Mouse (Mus musculus) cerebellum, adult 11-12 months (tissue): ENCODE measurements around the gene Serpinb6c.
"Not testable (repeated sequence)": the region's sequence is repeated elsewhere in the genome, so short reads cannot be mapped to it uniquely, and the experiment has no call there.

ENCODE experiments used
- DNase-seq: peaks from one replicate; pipeline ENCODE4 v3.0.0; 2022

The Serpinb6c gene

DNA sequence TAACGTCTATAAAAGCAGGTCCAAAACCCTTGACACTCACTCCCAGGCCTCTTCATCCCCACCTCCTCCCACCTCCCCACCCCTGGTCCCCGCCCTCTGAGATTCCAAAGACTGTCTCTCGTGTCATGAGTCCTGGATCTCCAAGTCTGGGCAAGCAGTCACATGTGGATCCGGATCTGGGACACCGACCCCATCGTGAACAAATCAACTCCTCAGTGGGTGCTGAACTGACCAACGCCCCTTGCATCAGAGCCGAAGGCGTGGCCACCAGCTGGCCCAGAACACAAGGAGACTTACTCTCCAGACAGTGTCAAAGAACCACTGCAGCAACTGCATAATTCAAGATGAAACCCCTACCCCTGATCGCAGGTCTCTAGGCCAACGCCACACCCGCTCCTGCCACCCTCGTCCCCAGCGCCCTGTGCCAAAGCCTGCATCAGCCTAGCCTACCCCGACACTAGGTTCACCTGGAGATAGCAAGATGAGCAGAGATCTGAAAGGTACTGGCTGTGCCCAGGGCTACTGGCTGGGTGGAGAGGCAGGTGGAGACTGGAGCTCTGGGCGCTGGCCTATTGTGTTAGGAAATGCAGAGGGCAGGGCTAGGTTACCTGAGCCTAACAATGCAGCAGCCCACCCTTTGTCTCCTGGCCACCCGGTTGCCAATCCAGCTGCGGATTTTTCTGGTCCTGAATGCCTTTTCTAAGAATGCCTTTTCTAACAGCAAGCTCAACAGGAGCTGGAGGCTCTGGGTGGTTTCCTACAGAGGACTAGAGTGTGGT is at the start of gene Serpinb6c:
Gene Serpinb6c (minus strand): TSS at position 533 of the 779 bp plus-strand sequence.
- no peak for DNase-seq

DNA sequence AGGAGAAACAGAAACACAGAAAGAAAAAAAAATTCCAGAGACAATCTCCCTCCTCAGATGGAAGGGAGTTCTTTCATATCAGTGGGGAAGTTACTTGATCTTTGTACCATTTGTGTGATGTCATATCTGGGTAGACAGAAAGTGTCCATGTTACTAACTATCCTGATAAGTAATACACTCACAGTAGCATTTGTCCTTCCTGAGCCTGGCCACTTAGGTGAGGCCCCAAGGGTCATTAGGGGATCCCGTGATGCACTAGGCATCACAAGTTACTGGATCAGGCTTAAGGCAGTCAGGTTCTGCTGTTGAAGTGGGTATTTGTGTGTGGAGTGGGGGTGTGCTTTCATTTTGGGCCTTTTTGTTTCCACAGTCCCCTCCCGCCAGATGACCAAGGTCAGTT is 47.4 kb upstream of the Serpinb6c start:
- DNase-seq: no peak

DNA sequence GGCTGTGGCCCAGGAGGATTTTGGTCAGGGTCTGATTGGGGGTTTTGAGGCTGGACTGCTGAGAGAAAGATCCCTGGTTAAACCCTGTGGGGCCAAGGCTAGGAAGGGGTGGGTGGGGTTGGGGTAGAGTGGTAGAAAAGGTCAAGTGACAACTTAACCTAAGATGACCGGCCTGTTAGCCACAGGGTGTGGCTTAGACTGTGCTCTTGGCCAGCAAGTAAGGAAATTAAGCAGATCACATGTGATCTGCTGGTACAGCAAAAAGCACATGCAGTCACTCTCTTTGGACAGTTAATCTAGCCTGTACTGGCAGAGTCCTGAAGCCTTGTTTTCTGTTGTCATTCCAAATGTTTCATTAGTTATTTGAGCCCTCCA is 46.6 kb upstream of the Serpinb6c start:
- no peak for DNase-seq

DNA sequence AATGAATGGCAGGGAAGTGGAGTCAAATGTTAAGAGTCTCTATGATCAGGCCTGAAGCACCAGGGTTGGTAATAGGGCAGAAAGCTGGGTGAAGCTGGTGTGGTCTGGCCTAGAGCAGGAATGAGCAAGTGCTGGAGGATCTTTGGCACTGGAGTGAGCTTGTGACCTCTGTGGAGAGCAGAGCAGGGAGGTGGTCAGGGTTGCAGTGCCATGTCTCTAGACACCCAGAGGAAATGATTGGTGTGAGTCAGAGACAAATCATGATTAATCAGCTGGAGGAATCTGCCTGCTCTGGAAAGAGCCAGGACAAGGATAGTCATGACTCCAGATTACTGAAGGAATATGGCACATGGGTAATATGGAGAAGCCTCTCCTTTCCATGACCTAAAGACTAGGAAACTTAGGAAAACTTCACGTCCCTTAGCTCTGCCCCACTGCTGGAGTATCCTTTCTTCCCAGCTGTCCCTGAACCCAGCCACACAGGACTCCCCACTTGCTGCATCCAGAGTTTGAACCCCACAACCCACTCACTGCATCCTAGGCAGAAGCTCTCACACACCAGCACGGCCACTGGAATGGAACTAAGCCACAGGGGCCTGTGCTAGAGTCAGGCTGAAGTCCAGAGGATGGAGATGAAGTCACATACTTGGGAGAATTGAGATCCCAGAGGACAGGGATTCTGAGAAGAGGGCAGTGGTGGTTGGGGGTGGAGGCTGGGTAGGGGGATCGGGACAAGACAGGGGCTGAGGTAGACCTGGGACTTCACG is 46.0 kb upstream of the Serpinb6c start:
- DNase-seq: no peak

DNA sequence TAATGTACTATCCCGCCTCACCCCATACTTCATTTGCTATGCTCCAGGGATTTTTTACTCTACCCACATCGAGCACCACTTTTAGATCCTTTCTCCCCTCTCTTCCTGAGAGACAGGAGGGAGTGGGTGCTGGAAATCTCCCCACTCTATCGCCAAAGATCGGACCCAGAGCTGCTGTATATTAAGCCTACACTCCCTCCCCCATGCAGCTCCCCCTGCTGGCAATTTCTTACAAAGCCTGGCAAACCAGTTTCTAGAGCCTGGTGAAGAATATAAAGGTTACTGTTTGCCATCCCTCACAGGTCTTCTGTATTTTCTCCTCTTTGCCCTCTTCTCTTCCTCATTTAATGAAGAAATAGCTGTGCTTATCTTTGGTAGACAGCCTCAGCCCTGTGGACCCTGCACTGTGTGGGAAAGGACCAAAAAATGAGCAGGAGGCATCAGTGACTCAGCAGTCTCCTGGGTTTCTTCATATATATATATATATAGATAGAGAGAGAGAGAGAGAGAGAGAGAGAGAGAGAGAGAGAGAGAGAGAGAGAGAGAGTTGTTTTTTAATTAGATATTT is 36.8 kb upstream of the Serpinb6c start:
- no peak for DNase-seq

DNA sequence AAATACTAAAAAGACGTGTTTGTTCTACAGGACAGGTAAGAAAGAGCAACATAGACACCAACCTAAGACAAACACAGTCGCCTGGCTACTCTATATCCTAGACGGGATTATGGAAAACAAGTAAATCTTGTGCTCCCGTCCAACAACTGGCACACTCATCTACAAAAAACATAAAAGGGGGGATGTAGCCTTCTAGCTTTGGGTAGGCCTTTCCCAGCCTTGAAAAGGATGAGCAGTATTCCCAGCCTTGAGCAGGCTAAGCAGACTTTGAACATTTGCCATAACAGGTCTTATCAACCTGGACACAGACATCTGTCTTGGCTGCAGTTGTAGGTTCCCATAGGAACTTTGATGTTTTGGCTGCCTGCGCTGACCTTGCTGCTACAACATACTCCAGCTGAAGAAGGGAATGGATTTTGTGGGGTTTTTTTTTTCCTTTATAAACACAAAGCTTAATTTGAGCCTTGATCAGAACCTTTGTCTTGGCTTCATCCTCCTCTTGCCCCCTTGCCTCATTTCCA is 35.8 kb upstream of the Serpinb6c start:
- DNase-seq: no peak

DNA sequence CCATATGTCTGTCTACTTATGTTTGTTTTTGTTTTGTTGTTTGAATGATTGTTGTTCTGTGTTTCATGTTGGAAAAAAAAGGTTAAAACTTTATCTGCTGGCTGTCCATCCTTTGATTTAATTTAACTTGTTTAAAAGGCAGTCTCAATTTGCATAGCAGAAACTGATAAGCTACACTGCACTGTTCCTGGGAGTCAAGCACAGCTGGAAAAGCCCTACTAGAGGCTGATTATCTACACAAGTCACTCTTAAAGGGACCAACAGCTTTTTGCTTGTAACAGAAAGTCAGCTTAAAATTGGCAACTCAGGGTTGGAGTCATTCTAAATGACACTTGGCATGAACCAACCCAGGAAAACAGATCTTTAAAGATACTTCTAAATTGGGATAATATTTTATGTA is 32.1 kb upstream of the Serpinb6c start:
- DNase-seq: not testable (repeated sequence)

DNA sequence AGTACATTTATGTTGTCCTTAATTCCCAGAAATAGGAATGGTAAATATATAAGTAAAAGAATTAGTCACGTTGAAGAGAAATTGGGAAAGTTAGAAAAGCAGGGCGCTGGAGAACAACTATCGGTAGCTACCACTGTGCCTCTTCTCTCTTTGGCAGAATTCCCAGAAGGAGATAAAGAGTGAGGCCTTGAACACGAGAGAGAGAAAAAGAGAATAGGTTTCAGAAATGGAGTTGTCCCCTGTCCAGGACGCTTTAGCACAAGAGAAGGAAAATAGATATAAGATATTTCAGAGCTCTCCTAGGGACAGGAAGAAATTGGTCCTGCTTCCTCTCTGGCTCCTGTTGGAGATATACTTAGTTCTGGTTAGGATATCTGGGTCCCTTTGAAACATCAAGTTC is 31.6 kb upstream of the Serpinb6c start:
- DNase-seq: no peak

DNA sequence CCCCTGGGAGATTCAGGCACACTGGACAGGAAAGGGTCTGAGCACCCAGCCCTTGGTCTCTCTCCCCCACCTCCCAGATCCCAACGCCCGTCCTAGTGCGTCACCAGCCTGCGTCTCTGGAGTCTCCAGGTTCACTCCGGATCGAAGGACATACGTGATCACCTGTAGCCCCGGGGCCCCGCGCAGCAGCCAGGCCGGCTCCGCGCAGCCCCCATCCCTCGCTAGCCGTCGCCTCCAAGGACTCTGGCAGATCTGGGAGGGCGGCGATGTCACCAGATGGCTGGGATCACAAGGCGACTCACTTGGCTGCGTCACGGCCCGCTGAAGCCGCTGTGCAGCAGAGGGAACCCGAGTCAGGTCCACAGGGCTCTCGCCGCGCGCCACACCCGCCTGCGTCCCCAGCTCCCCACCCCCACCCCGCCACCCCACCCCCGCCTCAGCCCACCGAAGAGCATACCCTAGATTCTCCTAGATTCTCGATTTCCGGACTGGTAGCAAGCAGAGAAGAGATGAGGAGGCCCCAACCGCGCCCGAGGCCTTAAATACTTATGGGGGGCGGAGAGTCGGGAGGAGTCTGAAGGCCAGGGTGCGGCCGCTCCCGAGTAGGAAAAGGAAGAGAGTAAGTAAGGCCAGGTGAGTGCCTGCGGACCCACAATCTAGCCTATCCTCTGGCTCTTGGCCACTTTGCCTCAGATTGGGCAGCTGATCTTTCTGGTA is 30.1 kb upstream of the Serpinb6c start:
- DNase-seq: peak; percentile 73

DNA sequence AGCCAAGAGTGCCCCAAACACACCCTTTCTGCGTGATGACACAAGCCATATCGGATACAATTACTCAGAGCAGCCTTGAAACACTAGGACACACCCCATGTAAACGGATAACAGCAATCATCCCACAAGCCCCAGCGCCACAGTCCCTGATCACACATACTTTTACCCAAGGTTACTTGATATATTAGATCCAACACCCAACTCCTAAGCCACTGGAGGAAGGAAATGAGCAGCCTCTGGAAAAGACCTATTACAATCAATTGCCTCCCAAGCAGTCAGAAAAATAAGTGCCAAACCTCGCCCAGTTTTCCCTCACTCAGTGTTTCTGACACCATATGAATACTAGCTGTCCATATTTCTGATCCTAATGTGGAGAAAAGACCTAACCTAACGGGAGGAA is 29.2 kb upstream of the Serpinb6c start:
- no peak for DNase-seq

DNA sequence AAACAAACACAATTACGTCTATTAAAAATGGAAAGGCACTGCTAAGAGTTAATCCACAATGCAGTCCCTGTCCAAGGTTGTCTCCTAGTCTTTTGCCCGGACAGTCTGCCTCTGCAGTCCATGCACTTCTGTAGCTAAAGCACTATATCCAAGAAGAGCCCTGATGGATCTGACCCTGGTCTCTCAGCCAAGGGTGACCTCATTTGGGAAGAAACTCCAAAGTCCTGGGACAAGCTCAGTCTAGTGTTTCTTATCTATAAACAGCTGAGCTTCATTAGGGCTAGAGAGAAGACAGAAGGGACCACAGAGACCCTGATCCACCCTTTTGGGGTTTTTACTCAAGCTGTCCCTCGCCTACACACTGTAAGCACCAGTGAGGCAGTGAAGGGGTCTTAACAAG is 25.4 kb upstream of the Serpinb6c start:
- no peak for DNase-seq

DNA sequence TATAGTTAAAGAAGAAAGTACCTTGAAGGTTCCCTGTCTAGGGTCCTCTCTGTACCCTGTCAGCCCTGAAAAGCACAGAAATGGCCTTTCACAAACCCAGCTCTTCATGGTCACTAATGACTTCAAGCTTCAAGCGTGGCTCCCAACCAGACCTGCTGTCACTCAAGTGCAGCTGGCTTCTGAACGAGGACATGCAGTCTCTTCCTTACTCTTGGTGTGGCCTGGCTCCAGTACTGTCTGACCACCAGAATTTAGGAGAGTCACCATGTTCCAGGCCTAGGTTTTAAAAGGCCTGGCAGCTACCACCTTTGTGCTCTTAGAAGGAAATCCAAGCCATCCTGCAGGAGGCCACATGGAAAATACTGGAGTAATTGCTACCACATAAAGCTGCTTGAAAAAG is 24.8 kb upstream of the Serpinb6c start:
- no peak for DNase-seq

DNA sequence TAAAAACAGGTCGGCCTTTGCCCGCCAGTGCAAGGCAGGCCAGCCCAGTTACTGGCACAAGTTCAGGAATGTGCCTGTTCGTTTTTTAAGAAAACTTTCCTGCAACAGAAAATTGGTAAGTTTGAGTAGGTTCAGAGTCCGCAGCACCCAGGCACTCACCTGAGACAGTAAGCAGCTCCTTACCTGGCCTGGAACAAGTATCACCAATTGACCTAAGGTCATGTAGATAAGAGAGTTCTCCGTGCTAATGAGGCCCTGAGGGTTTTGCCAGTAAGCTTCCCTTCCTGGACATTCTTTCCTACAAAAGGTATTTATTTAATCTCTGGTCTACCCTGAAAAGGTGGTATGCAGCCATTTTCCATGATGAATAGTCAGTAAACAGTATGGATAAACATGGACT is 16.2 kb upstream of the Serpinb6c start:
- no peak for DNase-seq

DNA sequence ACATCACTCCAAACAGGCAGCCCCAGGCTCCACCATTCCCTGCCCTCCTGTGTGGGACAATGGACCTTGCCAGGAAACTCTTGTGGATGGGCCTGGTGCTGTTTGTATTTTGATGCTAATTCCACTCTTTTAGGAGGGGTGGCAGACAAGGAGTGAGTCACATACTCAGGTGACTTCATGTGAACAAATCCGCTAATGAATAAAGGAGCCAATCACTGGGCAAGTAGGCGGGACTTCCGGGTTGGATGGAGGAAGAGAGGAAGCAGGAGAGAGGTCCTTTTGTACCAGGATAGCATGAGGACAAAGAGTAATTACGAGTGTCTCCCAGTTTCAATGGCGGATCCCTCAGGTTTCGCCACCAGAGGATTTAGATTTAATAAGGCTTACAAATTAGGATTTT is 15.5 kb upstream of the Serpinb6c start:
- DNase-seq: no peak

DNA sequence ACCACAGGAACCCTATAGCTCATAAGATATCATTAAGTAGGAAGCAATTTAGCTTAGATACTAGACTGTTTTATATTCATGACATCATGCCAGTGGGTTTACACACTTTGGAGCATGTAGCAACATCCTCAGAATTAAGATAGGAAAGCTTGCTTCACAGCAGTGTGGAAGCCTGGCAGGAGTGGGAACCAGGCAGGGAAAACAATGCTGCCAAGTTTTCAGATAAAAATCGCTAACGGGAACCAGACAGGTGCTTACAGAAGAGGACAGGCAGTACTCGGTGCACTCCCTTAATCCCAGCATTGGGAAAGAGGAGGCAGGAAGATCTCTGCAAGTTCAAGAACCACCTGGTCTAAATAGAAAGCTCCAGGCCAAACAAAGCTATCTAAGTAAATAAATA is 1.3 kb upstream of the Serpinb6c start:
- DNase-seq: no peak

DNA sequence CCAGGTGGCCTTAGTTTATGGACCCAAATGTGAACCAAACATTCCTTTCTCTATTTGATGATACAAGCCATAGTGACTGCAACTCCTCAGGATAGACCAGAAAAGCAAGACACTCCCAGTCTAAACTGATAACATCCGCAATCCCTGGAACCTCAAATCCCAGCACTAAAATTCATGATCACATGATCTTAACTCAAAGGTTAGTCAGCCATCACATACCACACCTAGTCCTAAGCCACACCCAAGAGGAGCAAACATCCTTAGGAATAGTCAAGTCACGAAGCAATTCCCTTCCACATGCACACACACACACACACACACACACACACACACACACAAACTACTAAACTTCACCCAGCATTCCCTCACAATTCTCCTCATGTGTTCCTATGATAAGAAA is 2.2 kb downstream of the Serpinb6c start:
- no peak for DNase-seq

DNA sequence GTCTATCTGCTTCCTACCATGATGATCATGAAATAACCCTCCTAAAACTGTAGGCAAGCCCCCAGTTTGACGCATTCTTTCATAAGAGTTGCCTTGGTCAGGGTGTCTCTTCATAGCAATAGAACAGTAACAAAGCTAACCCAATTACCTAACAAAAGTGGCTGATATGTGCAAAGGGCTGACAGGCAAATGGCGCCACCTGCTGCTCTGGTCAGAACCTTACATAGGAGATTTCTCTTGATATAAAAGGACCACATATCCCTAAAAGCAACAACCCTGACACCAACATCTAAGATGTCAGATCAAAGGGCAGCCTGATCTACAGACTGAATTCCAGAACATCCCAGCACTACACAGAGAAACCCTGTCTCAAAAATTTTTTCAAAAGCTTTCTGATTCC is 11.3 kb downstream of the Serpinb6c start:
- peak; percentile 7 for DNase-seq

DNA sequence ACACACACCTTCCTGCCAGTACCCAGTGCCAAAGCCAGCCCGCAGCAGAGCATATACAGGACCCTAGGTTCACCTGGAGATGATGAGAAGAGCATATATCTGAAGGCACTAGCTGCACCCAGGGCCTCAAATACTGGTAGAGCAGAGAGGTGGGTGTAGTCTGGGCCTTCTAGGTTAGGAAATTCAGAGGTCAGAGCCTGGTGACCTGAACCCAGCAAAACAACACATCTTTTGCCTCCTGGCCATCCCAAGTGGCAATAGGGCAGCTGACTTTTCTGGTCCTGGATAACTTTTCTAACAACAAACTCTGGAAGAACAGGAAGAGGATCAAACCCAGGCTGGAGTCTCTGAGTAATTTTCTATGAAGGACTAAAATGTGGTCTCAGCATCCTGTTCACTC is 62.2 kb downstream of the Serpinb6c start, which contains the start of gene Serpinb6e:
Gene Serpinb6e (minus strand): TSS at position 101 of the 400 bp plus-strand sequence.
- DNase-seq: no peak

DNA sequence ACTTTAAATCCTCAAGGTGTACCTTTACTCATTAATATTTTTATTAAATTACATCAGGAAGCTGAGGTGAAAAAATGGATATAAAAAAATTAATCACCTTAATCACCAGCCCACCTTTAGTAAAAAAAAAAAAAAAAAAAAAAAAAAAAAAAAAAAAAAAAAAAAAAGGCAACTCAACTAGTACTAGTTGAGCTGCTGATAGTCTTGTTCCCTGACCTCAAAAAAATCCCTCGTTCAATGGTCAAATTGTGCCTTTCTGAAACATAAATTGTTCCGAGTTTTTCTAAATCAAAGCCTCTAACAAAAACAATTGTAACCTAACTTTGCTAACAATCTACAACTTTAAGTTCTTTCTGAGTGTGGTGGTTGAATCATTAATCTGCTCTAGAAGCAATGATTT is 74.8 kb downstream of the Serpinb6c start:
- DNase-seq: no peak
